Mouse (Mus musculus): ENCODE results near the gene Paqr5.

- TF ChIP-seq POLR2A (IDR thresholded peaks at IDR 0.05; ENCODE audit: low read depth, low read length), result no peak
- TF ChIP-seq CTCF (IDR thresholded peaks at IDR 0.05; ENCODE audit: extremely low read depth, insufficient read length, insufficient replicate concordance, low read depth, low read length), result no peak
These were observed 101.5 kb downstream of the Paqr5 start for GRCm38 (mm10) chr9:61925086-61925660.
